Mouse (Mus musculus) urinary bladder, postnatal 10 days (tissue): ENCODE results near the gene Krtap4-1.

Experiments used
- DNase-seq: peaks from one replicate; pipeline ENCODE4 v3.0.0; 2022; ENCODE audit warnings: low spot score

Krtap4-1 gene

GRCm38 (mm10) chr11:99583245-99583704 lies 44.8 kb downstream of the Krtap4-1 start, which contains the start of gene Krtap1-4:
Gene Krtap1-4, minus strand, starts transcription at chr11:99583654.
- no peak for DNase-seq

GRCm38 (mm10) chr11:99581564-99581963 lies 46.5 kb downstream of the Krtap4-1 start:
- DNase-seq: no peak

GRCm38 (mm10) chr11:99581051-99581450 lies 47.0 kb downstream of the Krtap4-1 start:
- no peak for DNase-seq

GRCm38 (mm10) chr11:99580636-99581035 lies 47.4 kb downstream of the Krtap4-1 start, which contains the start of gene Krtap1-5:
Gene Krtap1-5, minus strand, starts transcription at chr11:99581016.
- no peak for DNase-seq
